Mouse (Mus musculus) CH12.LX (cell line): ENCODE data around the gene Npm3.

Source experiments
- CTCF ChIP-seq, 2 experiments: IDR thresholded peaks in 1 of 2; conservative IDR thresholded peaks in 1 of 2; 2 replicates each; pipeline ENCODE4 v1.5.1; 2011 to 2012; ENCODE audit warnings: low read depth in 2 of 2, low read length in 2 of 2, improper control_type of control experiment in 1 of 2, inconsistent platforms in 1 of 2, mild to moderate bottlenecking in 1 of 2, moderate library complexity in 1 of 2
- ELF1 ChIP-seq: IDR thresholded peaks from 2 replicates; pipeline ENCODE4 v1.6.1; 2014; ENCODE audit warnings: low read depth, mild to moderate bottlenecking, inconsistent platforms, low read length, improper control_type of control experiment
- EP300 ChIP-seq: IDR thresholded peaks from 2 replicates; pipeline ENCODE4 v1.6.1; 2011; ENCODE audit warnings: low read length, improper control_type of control experiment
- HCFC1 ChIP-seq: IDR thresholded peaks from 2 replicates; pipeline ENCODE4 v1.6.1; 2012; ENCODE audit warnings: low read depth, mild to moderate bottlenecking, inconsistent platforms, low read length, improper control_type of control experiment
- MAFK ChIP-seq: IDR thresholded peaks from 2 replicates; pipeline ENCODE4 v1.6.1; 2011; ENCODE audit warnings: low read length, improper control_type of control experiment; ENCODE audit not compliant: insufficient replicate concordance
- MAX ChIP-seq: IDR thresholded peaks from 2 replicates; pipeline ENCODE4 v1.6.1; 2011; ENCODE audit warnings: low read length, improper control_type of control experiment
- MAZ ChIP-seq: IDR thresholded peaks from 2 replicates; pipeline ENCODE4 v1.6.1; 2012; ENCODE audit warnings: low read depth, mild to moderate bottlenecking, inconsistent platforms, low read length, improper control_type of control experiment, moderate library complexity
- MEF2A ChIP-seq: IDR thresholded peaks from 2 replicates; pipeline ENCODE4 v1.6.1; 2014; ENCODE audit warnings: low read depth, mild to moderate bottlenecking, inconsistent platforms, low read length, improper control_type of control experiment, borderline replicate concordance
- POLR2A ChIP-seq: IDR thresholded peaks from 2 replicates; pipeline ENCODE4 v1.6.1; 2011; ENCODE audit warnings: low read depth, mild to moderate bottlenecking, improper control_type of control experiment, low read length
- SIN3A ChIP-seq: IDR thresholded peaks from 2 replicates; pipeline ENCODE4 v1.6.1; 2012; ENCODE audit warnings: low read length, improper control_type of control experiment, inconsistent platforms
- TBP ChIP-seq: conservative IDR thresholded peaks from 2 replicates; pipeline ENCODE4 v1.6.1; 2011; ENCODE audit warnings: low read depth, low read length, improper control_type of control experiment
- USF1 ChIP-seq: IDR thresholded peaks from 2 replicates; pipeline ENCODE4 v1.6.1; 2014; ENCODE audit warnings: low read depth, mild to moderate bottlenecking, inconsistent platforms, low read length, improper control_type of control experiment

- TF ChIP-seq POLR2A (no peak), SIN3A (no peak), CTCF (conservative IDR thresholded peaks at IDR 0.05 in 1 of 2, IDR thresholded peaks at IDR 0.05 in 1 of 2; ENCODE audit: low read depth in 2 of 2, low read length in 2 of 2) (no peak), EP300 (no peak), MAX (no peak), HCFC1 (no peak), MAZ (no peak), MEF2A (no peak), USF1 (no peak), ELF1 (no peak), TBP (no peak), MAFK (no peak)
Measured at GRCm38 (mm10) chr19:45708704-45709103, 40.7 kb downstream of the Npm3 start.
